Mouse (Mus musculus) embryonic facial prominence, embryonic 15.5 days (tissue): ENCODE results near the gene Dcaf1. TPM values are rescaled to one million over a fixed set of nuclear protein-coding genes. Genes with fewer than 3 reads are reported as not detected.

Source experiments
- ATAC-seq: fragments of 200-750 bp; cut with Nextera tagmentation; 2 replicates; pipeline ENCODE4 v1.8.0; 2017; ENCODE audit warnings: low read depth, moderate TSS enrichment; ENCODE audit not compliant: insufficient number of reproducible peaks, low FRiP score, low TSS enrichment
- H3K27ac ChIP-seq: fragments of 300-500 bp; sonication (generic); replicated peaks from 2 replicates; pipeline ENCODE4 v1.5.1; 2015; ENCODE audit warnings: mild to moderate bottlenecking, inconsistent platforms
- H3K27me3 ChIP-seq: fragments of 300-500 bp; sonication (generic); 2 replicates; pipeline ENCODE4 v1.6.1; 2015; ENCODE audit warnings: inconsistent platforms
- H3K36me3 ChIP-seq: fragments of 300-500 bp; sonication (generic); 2 replicates; pipeline ENCODE4 v1.6.1; 2015; ENCODE audit warnings: mild to moderate bottlenecking, inconsistent platforms
- H3K4me1 ChIP-seq: fragments of 300-500 bp; sonication (generic); 2 replicates; pipeline ENCODE4 v1.6.1; 2015; ENCODE audit warnings: inconsistent platforms
- H3K4me2 ChIP-seq: fragments of 300-500 bp; sonication (generic); replicated peaks from 2 replicates; pipeline ENCODE4 v1.6.1; 2015; ENCODE audit warnings: mild to moderate bottlenecking, inconsistent platforms
- H3K4me3 ChIP-seq: fragments of 300-500 bp; sonication (generic); replicated peaks from 2 replicates; pipeline ENCODE4 v1.5.1; 2015; ENCODE audit warnings: mild to moderate bottlenecking, inconsistent platforms
- H3K9ac ChIP-seq: fragments of 300-500 bp; sonication (generic); 2 replicates; pipeline ENCODE4 v1.6.1; 2015; ENCODE audit warnings: inconsistent platforms
- H3K9me3 ChIP-seq: fragments of 300-500 bp; sonication (generic); replicated peaks from 2 replicates; pipeline ENCODE4 v1.6.1; 2016; ENCODE audit warnings: inconsistent platforms
- WGBS: fragments of 180-500 bp; shearing (Covaris S2); methylation state at CpG from one replicate; pipeline ENCODE4 v1.1.7; 2015; 5-methylcytosine and 5-hydroxymethylcytosine counted together
- polyA plus RNA-seq: library from polyadenylated mRNA; unstranded; fragments of >200 nt; fragmentation: Nextera tagmentation; extraction: Ambion mirVana; gene quantifications from 2 replicates; pipeline ENCODE4 v1.2.1, GENCODE M21; 2015

Dcaf1 gene
- polyA plus RNA-seq, 1 experiment from 2014 or later: 22.4 TPM

DNA sequence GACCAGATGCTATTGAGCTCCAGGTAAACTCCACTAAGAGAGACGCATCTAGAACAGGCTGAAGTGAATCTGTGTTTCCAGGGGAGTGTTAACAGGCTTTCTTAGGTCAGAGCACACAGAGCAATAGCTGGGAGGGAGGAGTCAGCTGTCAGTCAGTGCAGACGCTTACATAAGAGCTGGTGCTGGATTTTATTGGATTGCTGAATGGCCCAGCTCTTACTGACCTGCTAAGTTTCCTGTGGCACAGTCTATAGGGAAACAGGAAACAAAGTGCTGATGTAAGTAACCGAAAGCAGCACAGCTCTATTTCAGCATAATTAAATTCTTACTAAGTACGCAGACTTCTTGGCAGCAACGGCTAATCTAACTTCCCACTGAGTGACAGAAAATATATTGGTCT lies 87.0 kb downstream of the Dcaf1 start:
- Histone ChIP-seq H3K27ac (no peak overlapping the region), H3K4me1 (0 out of 2 replicates have a peak, but pooled peaks cover 5% of the 10 kb centered on the region), H3K27me3 (no peaks in the 10 kb centered on the region), H3K4me2 (no peak overlapping the region), H3K9me3 (no peaks in the 10 kb centered on the region), H3K4me3 (no peak overlapping the region), H3K36me3 (no peaks in the 10 kb centered on the region), H3K9ac (no peak overlapping the region)
- 29% methylated on average over 5 of the region's 5 CpGs for WGBS
- ATAC-seq: no peak

DNA sequence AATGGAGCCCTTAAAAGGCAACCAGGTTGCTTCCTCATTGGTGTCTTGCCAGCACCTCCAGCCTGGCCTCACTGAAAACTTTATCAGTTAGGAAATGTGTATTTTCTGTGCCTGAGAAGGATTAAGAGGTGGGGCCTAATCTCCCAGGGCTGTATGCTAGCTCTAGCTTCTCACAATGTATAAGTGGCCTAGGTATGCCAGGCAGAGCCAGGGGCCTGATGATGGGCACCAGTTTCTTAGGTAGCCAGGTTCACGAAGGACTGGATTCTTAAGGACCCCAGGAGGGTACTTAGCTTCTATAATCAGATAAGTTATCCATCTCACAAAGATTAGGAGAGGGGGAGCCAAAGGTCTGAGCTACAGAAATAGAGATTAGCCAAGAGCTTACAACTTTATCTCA lies 90.0 kb downstream of the Dcaf1 start:
- no peak overlapping the region for H3K4me2 ChIP-seq
- H3K27ac ChIP-seq: no peak overlapping the region
- H3K9me3 ChIP-seq: no peaks in the 10 kb centered on the region
- no peak overlapping the region for H3K9ac ChIP-seq
- H3K27me3 ChIP-seq: no peaks in the 10 kb centered on the region
- no peak overlapping the region for H3K4me3 ChIP-seq
- no peak for ATAC-seq
- H3K36me3 ChIP-seq: no peaks in the 10 kb centered on the region
- WGBS: 72% methylated on average over 1 of the region's 1 CpGs
- 0 out of 2 replicates have a peak, but pooled peaks cover 5% of the 10 kb centered on the region for H3K4me1 ChIP-seq

DNA sequence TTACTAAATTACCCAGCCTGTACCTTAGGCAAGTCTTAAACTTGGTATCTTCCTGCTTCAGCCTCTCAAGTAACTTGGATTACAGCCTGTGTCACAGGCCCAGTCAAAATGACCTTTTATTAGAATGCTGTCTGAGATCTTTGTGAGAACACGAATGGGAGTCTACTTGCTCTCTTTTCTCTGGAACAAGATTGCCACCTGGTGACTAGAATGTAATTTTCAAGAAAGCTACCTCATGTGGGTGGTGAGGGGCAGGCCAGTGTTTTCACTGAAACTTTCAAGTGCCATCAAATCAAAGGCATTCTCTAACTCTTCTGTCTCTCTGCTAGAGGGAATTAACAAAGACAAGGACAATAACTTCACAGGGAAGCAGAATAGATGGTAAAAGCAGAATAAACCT lies 92.1 kb downstream of the Dcaf1 start:
- H3K9ac ChIP-seq: no peak overlapping the region
- whole genome bisulfite sequencing: 15% methylated on average over 1 of the region's 1 CpGs
- H3K4me3 ChIP-seq: no peak overlapping the region
- 0 out of 2 replicates have a peak, but pooled peaks cover 3% of the 10 kb centered on the region for H3K4me1 ChIP-seq
- ATAC-seq: no peak
- no peak overlapping the region for H3K27ac ChIP-seq
- H3K9me3 ChIP-seq: no peaks in the 10 kb centered on the region
- H3K27me3 ChIP-seq: no peaks in the 10 kb centered on the region
- no peak overlapping the region for H3K4me2 ChIP-seq
- no peaks in the 10 kb centered on the region for H3K36me3 ChIP-seq

DNA sequence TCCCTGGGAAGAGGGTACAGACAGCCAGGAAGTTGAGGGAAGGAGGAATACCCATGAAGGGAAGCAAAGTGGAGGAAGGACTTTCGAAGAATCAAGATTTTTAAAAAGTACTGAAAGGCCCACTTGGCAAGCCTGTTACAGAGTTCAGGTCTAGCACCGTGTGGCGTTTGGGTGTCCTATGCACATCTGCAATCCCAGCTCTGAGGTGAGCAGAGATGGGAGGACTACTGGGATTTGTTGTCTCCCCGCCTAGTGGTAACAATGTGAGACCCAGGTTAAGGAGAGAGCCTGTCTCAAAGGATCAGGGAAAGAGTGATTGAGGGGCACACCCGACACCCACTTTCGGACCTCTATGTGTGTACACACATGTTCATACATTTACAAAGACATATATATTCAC lies 93.2 kb downstream of the Dcaf1 start:
- no peak overlapping the region for H3K9ac ChIP-seq
- no peaks in the 10 kb centered on the region for H3K27me3 ChIP-seq
- WGBS: 76% methylated on average over 6 of the region's 6 CpGs
- no peak overlapping the region for H3K27ac ChIP-seq
- ATAC-seq: no peak
- H3K4me2 ChIP-seq: no peak overlapping the region
- no peaks in the 10 kb centered on the region for H3K36me3 ChIP-seq
- no peak overlapping the region for H3K4me3 ChIP-seq
- no peaks in the 10 kb centered on the region for H3K4me1 ChIP-seq
- no peaks in the 10 kb centered on the region for H3K9me3 ChIP-seq

Other genes starting within 250 kb of the Dcaf1 start
- gene Iqcf6, start 195.3 kb upstream of the Dcaf1 start, polyA plus RNA-seq: not detected in 2 replicates
- gene Grm2, start 165.8 kb upstream of the Dcaf1 start, polyA plus RNA-seq: 0.14 TPM in 1 of 2 replicates, not detected in the other
- 77.7 and 86.7 TPM in 2 replicates for gene Tex264, start 135.9 kb upstream of the Dcaf1 start, polyA plus RNA-seq
- 6.5 and 6.9 TPM in 2 replicates for gene Rad54l2, start 32.7 kb upstream of the Dcaf1 start, polyA plus RNA-seq
- 11.0 and 12.3 TPM in 2 replicates for gene Rbm15b, start 65.6 kb downstream of the Dcaf1 start, polyA plus RNA-seq
- gene Manf, start 70.1 kb downstream of the Dcaf1 start, polyA plus RNA-seq: 281 and 293 TPM in 2 replicates